Mouse (Mus musculus): ENCODE measurements around the gene 1700092M07Rik. TPM values are rescaled to one million over a fixed set of nuclear protein-coding genes. Genes with fewer than 3 reads are reported as not detected.

Gene 1700092M07Rik
- total RNA-seq, 2 experiments from 2014 or later = not detected

DNA sequence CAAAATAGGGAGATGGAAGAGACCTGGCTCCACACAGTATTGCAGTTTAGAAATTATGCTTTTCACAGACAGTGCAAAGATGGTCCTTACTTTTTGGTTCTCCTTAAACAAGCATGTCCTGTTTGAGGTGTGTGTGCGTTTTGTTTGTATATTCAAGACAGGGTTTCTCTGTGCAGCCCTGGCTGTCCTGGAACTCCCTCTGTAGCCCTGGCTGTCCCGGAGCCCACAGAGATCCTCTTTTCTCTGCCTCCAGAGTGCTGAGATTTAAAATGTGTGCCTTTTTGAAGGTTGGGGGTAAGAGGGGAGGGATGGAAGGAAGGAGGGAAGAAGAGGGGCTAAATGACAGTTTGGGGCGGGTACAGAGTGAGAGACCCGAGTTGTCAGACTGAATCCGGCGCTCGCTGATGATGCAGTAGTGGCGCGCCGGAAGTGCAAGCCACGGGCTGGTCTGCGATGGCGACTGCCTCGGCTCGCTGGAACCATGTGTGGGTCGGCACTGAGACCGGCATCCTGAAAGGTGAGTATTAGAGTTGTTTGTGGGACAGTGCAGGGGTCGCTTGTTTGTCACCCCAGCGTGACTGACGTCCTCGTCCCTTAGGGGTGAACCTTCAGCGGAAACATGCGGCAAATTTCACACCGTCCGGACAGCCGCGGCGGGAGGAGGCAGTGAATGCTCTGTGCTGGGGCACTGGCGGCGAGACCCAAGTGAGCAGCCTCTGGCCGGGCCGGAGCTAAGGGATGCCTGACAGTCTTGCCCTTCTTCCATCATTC lies 4.9 kb upstream of the 1700092M07Rik start, which contains the start of gene Wdr74:
Wdr74 (plus strand) TSS at position 439 of the 771 bp plus-strand sequence.
- H3K4me3 ChIP-seq = peak within 1 kb of the TSS; percentile 87
- DNase-seq = peak; percentile 95
- H3K27ac ChIP-seq = peak within 1 kb of the TSS; percentile 95
- no peak for TF ChIP-seq CTCF (IDR thresholded peaks at IDR 0.05)
- intact Hi-C loops (cut with DNase I) = no loop called here

DNA sequence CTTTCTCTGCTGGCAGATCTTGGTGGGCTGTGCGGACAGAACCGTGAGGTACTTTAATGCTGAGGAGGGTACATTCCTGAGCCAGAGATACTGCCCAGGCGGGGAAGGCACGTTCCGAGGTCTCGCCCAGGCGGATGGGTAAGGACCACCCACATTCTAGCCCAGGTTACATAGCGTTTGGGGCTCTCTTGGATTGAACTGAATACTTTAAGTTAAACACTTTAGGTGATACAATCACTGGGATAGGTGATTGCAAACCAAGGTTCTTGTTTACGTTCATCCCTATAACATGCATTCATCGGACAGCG lies 4.4 kb upstream of the 1700092M07Rik start:
- no peak for TF ChIP-seq CTCF (IDR thresholded peaks at IDR 0.05)
- Histone ChIP-seq H3K27ac (peak overlapping the region; percentile 95), H3K4me3 (peak overlapping the region; percentile 87)
- DNase-seq = no peak
- intact Hi-C loops (cut with DNase I) = no loop called here

- intact Hi-C loops (cut with DNase I) = no loop called here
- TF ChIP-seq CTCF (IDR thresholded peaks at IDR 0.05) = no peak
- DNase-seq = no peak
- no peak overlapping the region for H3K27ac ChIP-seq
- H3K4me3 ChIP-seq = no peak overlapping the region
These were observed 1.6 kb upstream of the 1700092M07Rik start for GRCm38 (mm10) chr19:8738911-8739310.

DNA sequence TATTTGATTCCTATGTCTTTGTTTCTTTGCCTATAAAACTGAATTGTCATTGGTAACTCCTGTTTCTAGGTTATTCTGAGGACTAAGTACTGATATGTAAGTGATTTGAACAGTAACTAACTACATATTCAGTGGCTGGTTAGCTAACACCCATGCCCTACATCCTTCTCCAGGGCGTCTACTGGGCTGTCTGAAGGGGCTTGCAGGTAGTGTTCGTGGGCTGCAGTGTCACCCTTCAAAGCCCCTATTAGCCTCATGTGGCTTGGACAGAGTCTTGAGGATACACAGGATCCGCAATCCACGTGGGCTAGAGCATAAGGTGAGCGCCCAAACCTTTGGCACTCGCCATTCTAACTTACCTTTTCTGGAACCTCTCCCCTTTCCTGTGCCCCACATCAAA lies 872 bp upstream of the 1700092M07Rik start:
- Histone ChIP-seq H3K27ac (no peak overlapping the region), H3K4me3 (no peak overlapping the region)
- DNase-seq = no peak
- TF ChIP-seq CTCF (IDR thresholded peaks at IDR 0.05) = no peak
- intact Hi-C loops (cut with DNase I) = loop anchor here (2.0 kb wide), 1 partner anchor 17 kb away; the partner anchor contains the start of gene Nxf1

DNA sequence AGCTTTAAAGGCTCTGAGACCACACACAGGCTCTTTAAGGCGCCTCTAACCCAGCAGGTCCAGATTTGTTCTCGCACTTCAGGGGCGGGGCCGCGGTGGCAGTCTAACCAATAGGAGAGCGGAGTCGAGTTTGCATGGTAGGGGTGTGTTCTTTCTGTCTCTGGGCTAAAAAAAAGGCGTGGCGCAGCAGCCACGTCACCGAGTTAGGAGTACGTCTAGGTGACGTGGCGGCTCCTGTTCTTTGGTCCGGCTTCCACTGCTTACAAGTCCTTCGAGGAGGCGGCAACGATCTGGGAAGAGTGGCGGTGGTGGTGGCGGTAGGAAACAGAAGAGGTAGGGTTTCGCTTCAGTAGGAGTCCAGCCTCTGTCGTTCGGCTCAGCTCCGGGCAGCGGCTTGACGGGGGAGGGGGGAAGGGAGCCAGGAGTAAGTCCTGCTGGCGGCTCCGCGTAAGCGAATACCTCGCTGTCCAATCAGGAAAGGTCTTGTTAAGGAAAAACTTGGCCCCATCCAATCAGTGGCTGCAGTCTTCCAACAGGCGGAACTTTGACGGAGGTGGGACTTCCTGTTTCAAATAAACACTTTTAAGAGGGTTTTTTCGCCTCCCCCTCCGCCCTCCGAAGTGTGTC lies 838 bp downstream of the 1700092M07Rik start, which contains the start of gene Stx5a:
Stx5a (plus strand) TSS at position 171 of the 627 bp plus-strand sequence.
- H3K27ac ChIP-seq = peak within 1 kb of the TSS; percentile 99
- H3K4me3 ChIP-seq = peak within 1 kb of the TSS; percentile 74
- no peak; the same call in 1 of the 2 replicates for TF ChIP-seq CTCF (IDR thresholded peaks at IDR 0.05)
- DNase-seq = peak; percentile 96
- intact Hi-C loops (cut with DNase I) = loop anchor here (2.0 kb wide), 1 partner anchor 15 kb away; the partner anchor contains the start of gene Nxf1

- Histone ChIP-seq H3K4me3 (peak overlapping the region; percentile 74), H3K27ac (peak overlapping the region; percentile 99)
- peak; percentile 26 for DNase-seq
- intact Hi-C loops (cut with DNase I) = no loop called here
- no peak for TF ChIP-seq CTCF (IDR thresholded peaks at IDR 0.05)
These were observed 1.7 kb downstream of the 1700092M07Rik start for GRCm38 (mm10) chr19:8742176-8742575.

DNA sequence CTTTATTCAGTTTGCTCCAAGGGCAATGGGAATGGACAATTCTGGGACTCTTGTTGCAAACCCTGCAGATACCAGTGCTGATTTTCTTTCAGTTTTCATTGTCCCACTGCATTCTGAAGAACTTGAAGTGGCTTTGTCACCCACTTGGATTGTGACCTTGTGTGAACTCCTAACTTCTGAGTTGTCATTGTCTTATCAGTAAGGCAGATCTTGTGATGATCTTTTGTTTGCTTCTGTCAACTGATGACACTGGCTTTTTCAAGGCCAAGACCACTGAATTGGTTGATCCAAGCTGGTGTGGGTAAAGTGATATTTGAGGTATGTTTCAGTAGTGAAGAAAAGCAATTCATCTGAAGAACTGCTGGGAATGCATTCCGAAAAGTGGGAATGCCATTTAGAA lies 4.9 kb downstream of the 1700092M07Rik start:
- DNase-seq = no peak
- TF ChIP-seq CTCF (IDR thresholded peaks at IDR 0.05) = no peak
- H3K27ac ChIP-seq = no peak overlapping the region
- H3K4me3 ChIP-seq = no peak overlapping the region
- intact Hi-C loops (cut with DNase I) = no loop called here

- intact Hi-C loops (cut with DNase I) = no loop called here
- H3K4me3 ChIP-seq = no peak overlapping the region
- DNase-seq = no peak
- TF ChIP-seq CTCF (IDR thresholded peaks at IDR 0.05) = peak; percentile 44; the same call in 1 of the 2 replicates
- H3K27ac ChIP-seq = no peak overlapping the region
These were observed 6.8 kb downstream of the 1700092M07Rik start for GRCm38 (mm10) chr19:8747368-8747767.

GRCm38 (mm10) chr19:8755652-8756051 lies 15.1 kb downstream of the 1700092M07Rik start:
- intact Hi-C loops (cut with DNase I) = loop anchor here (2.0 kb wide), 1 partner anchor 15 kb away; the partner anchor contains the start of genes 1700092M07Rik and Stx5a
- DNase-seq = no peak
- Histone ChIP-seq H3K4me3 (peak overlapping the region; percentile 84), H3K27ac (no peak overlapping the region; the same call in 1 of the 2 replicates)
- no peak for TF ChIP-seq CTCF (IDR thresholded peaks at IDR 0.05)

- TF ChIP-seq CTCF (IDR thresholded peaks at IDR 0.05) = no peak
- H3K27ac ChIP-seq = peak within 1 kb of the TSS; percentile 97
- H3K4me3 ChIP-seq = peak within 1 kb of the TSS; percentile 84
- intact Hi-C loops (cut with DNase I) = loop anchor here (2.0 kb wide), 1 partner anchor 16 kb away; the partner anchor contains the start of genes 1700092M07Rik and Stx5a
- DNase-seq = peak; percentile 96
These were observed 16.3 kb downstream of the 1700092M07Rik start, which contains the start of gene Nxf1 for GRCm38 (mm10) chr19:8756635-8757387. Gene Nxf1, plus strand, starts transcription at chr19:8757073.

DNA sequence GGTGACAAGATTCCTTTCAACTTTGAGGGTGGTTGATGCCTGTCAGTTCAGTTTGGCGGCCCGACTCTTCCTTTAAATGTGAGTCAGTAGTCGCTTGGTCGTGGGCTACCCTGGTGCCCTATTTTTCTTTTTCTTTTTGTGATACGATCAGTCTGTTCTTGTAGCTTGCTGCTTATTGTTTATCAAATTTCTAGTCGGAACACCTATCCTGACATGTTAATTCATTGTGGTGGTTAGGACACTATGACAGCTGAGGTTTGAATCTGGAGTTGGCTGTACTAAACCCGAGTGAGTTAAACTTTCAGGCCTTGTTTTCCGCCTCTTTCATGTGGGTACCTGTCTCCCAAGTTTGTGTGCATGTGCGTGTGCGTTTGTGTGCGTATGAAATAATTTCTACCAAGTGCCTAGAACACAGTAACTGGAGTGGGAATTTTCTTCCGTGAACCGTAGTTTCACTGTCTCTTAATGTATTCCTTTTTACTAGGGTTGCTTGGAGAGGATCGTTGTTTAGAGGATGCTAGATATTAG lies 17.0 kb downstream of the 1700092M07Rik start:
- intact Hi-C loops (cut with DNase I) = loop anchor here (2.0 kb wide), 1 partner anchor 17 kb away; the partner anchor contains the start of genes 1700092M07Rik and Stx5a
- Histone ChIP-seq H3K4me3 (peak overlapping the region; percentile 84), H3K27ac (peak overlapping the region; percentile 97)
- DNase-seq = no peak
- TF ChIP-seq CTCF (IDR thresholded peaks at IDR 0.05) = no peak

DNA sequence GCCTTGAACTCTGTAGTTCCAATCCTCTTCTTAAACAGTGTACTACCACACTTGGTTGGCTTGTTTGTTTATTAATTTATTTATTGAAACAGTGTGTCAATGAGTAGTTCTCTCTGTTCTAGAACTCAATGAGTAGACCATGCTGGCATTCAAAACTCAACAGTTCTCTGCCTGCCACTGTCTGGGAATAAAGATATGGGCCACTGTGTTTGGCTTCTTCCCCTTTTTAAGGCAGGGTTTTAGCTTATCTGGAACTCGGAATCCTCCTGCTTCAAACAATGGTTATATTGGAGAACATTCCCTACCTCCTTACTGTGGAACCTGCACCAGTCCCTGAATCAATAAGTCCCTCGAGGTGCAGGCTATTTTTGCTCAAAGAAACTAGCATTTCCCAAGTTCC lies 18.4 kb downstream of the 1700092M07Rik start:
- Histone ChIP-seq H3K4me3 (no peak overlapping the region), H3K27ac (no peak overlapping the region)
- no peak for DNase-seq
- TF ChIP-seq CTCF (IDR thresholded peaks at IDR 0.05) = no peak
- intact Hi-C loops (cut with DNase I) = no loop called here
